Mouse (Mus musculus) yolk sac, embryonic 10.5 days (tissue): ENCODE measurements at regions not wholly inside any gene's neighbourhood (a gene's known extent, or its start where the extent isn't known, plus 50 kb on each side); places are given as distances from the start of the nearest gene placed in this dataset.

ENCODE experiments used
- DNase-seq: peaks from one replicate; pipeline ENCODE4 v3.0.0-alpha.2; 2017; ENCODE audit warnings: low spot score

DNA sequence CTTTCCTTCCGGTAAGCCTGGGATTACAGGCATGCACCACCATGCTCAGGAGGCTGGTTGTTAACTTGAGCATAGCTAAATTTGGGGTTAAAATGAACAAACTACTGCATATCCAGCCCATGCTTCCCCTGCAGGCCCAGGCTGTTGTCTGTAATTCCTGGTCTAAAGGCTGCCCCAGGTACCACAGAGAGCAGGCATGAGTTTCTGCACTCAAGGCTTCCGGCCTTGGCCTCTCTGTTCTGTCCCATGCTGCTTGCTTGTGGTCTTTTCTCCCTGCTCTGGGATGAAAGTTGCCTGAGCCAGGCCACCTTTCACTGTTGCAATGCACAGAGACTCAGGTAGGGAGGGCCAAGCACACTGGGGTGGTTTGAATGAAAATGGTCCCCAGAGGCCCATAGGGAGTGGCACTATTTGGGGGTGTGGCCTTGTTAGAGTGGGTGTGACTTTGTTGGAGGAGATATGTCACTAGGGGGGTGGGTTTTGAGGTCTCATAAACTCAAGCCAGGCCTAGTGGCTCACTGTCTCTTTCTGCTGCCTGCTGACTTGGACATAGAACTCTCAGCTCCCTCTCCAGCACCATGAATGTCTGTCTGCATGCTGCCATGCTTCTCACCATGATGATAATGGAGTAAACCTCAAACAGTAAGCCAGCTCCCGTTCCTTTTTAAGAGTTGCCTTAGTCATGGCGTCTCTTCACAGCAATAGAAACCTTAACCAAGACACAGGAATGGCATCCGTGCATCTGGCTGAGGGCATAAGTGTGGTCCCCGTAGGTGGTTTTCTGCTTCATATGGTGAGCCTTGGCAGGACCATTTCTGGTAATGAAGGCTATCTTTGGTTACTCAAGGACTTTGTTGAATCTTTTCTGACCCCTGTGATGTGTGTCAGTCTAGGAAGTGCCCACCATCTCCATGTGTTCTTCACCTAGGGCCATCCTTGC is 86.7 kb upstream of the Zfp366 start:
- DNase-seq: no peak

DNA sequence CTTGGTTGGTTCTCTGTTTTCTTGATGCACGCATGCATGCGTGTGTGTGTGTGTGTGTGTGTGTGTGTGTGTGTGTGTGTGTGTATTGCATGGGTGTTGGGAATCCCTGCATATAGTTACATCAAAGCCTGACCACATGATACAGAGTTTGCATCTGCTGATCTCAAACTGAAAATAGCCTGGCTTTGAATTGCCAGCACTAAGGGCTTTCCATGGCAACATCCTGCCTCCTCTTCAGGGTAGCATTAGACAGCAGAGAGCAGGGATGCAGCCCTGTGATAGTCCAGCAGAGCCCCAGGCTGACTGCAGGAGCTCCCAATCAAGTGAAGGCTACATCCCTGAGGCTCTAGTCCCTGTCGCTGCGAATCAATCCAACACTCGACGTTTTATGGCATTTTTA is 87.8 kb upstream of the Zfp366 start:
- DNase-seq: no peak

- DNase-seq: no peak
Observed at GRCm38 (mm10) chr13:99095006-99095405, 89.6 kb upstream of the Zfp366 start.

DNA sequence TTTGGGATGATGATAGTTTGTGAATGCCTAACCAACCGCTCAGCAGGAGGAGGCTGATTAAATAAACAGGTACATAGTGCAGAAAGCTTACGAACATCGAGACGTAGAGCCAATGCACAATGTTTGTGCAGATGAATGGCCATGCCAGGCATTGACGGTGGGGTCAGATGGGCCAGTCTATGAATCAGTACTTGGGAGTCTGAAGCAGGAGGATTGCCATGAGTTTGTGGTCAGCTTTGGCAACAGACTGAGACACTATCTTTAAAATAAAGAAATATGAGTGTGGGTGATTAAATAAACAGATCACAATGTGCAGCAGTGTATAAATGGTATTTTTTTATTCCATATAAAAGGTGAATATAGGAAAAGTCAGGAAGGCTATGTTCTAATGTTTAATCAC is 90.4 kb upstream of the Zfp366 start:
- DNase-seq: no peak

DNA sequence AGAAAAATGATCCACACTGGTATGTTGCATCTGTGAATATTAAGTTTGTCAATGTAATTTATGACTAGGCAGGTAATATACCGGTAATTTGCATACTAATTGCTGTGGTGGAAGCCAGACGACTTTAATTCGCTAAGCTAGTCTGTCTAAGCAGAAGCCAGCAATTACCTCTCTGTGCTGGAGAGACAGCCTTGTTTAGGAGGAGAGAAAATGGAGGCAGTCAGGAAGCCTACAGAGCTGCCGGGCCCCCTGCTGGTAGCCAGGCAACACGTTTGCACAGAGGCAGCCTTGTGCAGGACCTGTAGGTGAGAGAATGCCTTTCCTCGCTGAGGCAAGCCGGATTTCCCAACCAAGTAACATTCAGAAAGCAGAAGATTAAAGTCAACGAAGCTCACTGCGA is 91.4 kb upstream of the Zfp366 start:
- DNase-seq: peak; percentile 81

- peak; percentile 85 for DNase-seq
Observed at GRCm38 (mm10) chr13:99092279-99092930, 92.2 kb upstream of the Zfp366 start.

DNA sequence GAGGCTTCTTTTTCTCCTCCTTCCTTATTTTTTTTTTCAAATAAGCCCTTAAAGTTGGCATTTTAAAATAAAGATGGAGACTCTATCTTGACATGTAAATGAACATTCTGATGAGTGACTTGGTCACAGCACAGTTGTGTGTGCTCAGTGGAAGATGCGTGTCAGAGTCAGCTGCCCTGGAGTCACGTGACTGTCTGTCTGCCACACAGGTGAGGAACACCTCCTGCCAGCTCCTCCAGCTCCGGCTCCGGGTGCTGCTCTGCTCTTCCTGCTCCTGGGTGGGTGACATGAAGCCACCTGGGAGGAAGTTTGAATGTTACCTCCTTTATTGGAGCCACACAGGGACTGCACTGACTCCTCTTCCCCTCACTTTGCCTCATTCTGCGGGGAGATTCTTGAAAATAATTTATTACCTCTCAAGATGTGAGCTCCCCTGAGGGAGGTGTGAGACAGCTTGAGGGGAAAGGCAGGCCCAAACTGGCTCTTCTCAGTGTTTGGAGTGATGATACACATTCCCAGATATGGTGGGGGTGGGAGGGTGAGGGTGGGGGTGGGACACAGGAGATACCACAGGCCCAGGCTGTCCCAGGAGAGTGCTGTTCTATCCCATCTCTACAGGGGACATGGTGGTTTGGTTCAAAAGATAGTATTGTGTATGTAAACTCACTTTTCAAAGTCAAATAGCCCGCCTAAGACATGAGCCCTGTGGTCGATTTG is 92.9 kb upstream of the Zfp366 start:
- peak; percentile 36 for DNase-seq

- DNase-seq: no peak
Observed at GRCm38 (mm10) chr13:99090361-99090760, 94.3 kb upstream of the Zfp366 start.

DNA sequence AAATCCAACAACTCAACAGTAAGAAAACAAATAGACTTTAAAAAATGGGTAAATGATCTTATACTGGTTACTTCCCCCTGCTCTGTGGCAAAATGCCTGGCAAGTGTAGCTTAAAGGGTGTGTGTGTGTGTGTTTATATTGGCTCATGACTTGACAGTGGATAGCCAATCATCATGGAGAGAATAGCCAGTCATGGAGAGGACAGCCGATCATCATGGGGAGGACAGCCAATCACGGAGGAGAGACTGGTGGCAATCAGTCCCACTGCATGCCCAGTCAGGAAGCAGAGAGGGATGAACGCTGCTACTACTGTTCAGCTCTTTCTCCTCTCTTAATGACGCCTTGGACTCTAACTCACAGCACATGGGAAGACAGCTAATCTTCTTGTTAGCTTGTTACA is 96.3 kb upstream of the Zfp366 start:
- DNase-seq: no peak

DNA sequence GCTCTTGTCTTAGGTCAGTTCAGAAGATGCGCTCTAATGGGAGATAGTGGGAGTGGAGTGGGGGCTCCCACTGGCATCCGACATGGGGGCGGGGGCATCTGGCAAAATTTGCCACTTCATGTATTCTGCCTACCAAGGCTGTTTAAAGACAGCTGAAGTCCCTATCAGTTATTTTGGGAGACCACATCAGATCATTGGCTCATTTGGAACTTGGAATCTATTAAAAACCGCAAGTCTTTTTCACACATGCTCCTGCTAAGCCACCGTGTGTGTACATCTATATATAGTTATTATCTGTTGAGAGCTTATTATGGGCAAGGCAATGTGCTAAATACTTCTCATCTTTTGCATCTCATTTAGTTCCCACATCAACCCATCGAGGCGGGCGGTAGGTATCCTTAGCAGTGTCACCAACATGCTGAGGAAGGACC is 95.0 kb upstream of the 1700024P04Rik start:
- no peak for DNase-seq

- DNase-seq: no peak
Observed at GRCm38 (mm10) chr13:99078643-99079042, 94.3 kb upstream of the 1700024P04Rik start.

DNA sequence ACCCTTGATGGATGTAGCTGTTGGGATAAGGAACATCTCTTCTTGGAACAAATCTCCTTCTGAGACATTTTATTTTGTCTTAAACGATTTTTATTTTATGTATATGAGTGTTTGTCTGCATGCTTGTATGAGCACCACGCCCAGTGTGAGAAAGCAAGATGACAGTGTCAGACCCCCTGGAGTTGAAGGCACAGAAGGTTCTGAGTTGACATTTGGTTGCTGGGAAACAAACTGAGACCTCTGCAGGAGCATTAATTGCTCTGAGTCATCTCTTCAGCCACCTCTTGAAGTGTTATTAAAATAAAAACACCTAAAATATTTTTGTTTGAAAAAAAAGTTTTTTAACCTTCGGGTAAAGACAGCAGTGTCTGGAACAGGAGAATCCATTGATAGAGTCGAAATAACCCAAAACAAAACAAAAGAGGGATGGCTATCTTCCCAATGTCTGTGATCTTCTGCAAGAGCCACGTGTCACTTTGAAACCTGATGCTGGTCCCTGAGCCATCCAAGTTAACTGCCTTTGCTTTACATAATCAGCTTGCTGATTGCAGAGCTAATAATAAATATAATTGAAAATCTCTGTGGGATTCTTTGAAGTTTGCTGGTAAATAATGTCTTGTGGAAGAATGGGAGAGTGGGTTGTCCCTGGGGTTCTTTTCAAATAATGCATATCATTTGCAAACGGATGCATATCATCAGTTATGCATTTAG is 92.8 kb upstream of the 1700024P04Rik start:
- DNase-seq: no peak

GRCm38 (mm10) chr13:99075467-99075866 is 91.1 kb upstream of the 1700024P04Rik start:
- DNase-seq: no peak

- DNase-seq: no peak
Observed at GRCm38 (mm10) chr13:99071821-99072414, 87.6 kb upstream of the 1700024P04Rik start.

DNA sequence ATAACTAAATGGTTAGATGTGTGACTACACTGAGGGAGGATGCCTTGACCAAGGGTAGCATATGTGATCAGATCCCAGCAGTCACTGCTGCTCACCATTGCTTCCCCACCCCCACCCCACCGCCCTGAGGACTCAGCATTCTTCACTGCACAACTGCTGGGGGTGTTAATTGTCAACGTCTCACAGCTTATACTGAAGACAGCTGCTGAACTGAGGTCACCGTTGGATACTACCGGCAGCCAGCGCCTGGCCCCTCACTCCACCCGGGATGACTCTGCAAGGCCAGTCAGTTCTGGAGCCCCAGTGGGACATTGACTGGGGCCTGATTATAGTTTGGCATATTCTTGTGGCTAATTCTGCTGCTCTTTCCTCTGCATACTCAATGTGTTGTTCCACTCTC is 87.0 kb upstream of the 1700024P04Rik start:
- DNase-seq: peak; percentile 30

GRCm38 (mm10) chr13:99069767-99070166 is 85.4 kb upstream of the 1700024P04Rik start:
- no peak for DNase-seq

GRCm38 (mm10) chr13:99067504-99067903 is 83.1 kb upstream of the 1700024P04Rik start:
- no peak for DNase-seq

- DNase-seq: no peak
Observed at GRCm38 (mm10) chr13:99063431-99063830, 79.1 kb upstream of the 1700024P04Rik start.

- DNase-seq: no peak
Observed at GRCm38 (mm10) chr13:99062936-99063335, 78.6 kb upstream of the 1700024P04Rik start.

DNA sequence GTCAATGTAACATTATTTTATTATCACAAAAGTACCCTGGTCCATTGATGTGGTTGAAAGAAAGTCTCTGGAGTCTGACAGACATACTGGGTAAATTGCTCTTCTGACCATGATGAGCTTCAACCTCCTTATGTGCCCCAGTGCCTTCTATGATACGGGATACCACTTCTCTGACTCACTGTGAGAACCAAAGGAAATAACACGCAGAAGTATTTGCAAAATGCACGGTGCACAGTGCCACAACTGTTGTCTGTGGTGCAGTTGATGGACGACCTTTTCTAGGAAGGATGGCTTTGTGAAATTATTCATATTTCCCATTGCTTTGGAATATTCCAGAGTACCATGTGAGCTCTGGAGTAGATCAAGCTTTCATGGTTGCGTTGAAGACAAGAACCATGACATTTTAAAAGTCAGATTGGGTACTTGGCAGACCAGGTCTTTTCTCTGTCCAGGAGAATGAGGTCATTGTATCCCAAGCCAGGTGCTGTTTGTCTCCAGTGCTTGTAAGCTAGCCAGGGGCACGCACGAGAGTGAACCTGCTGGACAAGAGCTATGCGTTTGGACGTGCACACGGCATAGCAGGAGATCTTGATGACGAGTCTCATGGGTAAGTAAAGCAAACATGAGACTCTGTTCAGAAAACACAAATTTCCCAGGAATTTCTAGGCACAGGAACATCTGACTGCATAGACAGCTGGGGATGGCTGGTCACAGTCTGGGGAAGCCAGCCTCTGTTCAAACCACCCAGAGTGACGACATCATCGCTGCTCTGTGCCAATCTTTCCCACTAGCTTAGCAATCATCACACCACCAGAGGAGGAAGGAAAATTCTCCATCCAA is 74.0 kb upstream of the 1700024P04Rik start:
- no peak for DNase-seq

- DNase-seq: no peak
Observed at GRCm38 (mm10) chr13:99057696-99058095, 73.3 kb upstream of the 1700024P04Rik start.
